Mouse (Mus musculus) heart, postnatal 0 days (tissue): ENCODE measurements at regions not wholly inside any gene's neighbourhood (a gene's known extent, or its start where the extent isn't known, plus 50 kb on each side); places are given as distances from the start of the nearest gene placed in this dataset.
A peak's percentile ranks its signal among the peaks of the same experiment; 100 is the strongest.

Experiments used
- ATAC-seq: fragments of 200-750 bp; cut with Nextera tagmentation; 2 replicates; pipeline ENCODE4 v1.8.0; 2017; ENCODE audit warnings: low read depth, moderate number of reproducible peaks, moderate library complexity; ENCODE audit not compliant: insufficient read depth
- DNase-seq: peaks from one replicate; pipeline ENCODE4 v3.0.0-alpha.2; 2016; ENCODE audit warnings: low spot score
- H3K27ac ChIP-seq: fragments of 300-500 bp; sonication (generic); 2 replicates; pipeline ENCODE4 v1.5.1; 2014; ENCODE audit warnings: low read depth, mild to moderate bottlenecking
- H3K27me3 ChIP-seq: fragments of 300-500 bp; sonication (generic); 2 replicates; pipeline ENCODE4 v1.6.1; 2014; ENCODE audit warnings: low read length, mixed read lengths; ENCODE audit not compliant: control insufficient read depth, insufficient read depth
- H3K36me3 ChIP-seq: fragments of 300-500 bp; sonication (generic); replicated peaks from 2 replicates; pipeline ENCODE4 v1.6.1; 2014; ENCODE audit warnings: low read length, mixed read lengths; ENCODE audit not compliant: control insufficient read depth, insufficient read depth
- H3K4me1 ChIP-seq: fragments of 300-500 bp; sonication (generic); 2 replicates; pipeline ENCODE4 v1.6.1; 2014; ENCODE audit warnings: antibody characterized with exemption; ENCODE audit not compliant: control insufficient read depth, insufficient read depth
- H3K4me2 ChIP-seq: fragments of 300-500 bp; sonication (generic); 2 replicates; pipeline ENCODE4 v1.6.1; 2014; ENCODE audit warnings: low read depth, mild to moderate bottlenecking, low read length, moderate library complexity
- H3K4me3 ChIP-seq: fragments of 300-500 bp; sonication (generic); 2 replicates; pipeline ENCODE4 v1.5.1; 2014; ENCODE audit warnings: low read depth, low read length
- H3K9ac ChIP-seq: fragments of 300-500 bp; sonication (generic); replicated peaks from 2 replicates; pipeline ENCODE4 v1.6.1; 2014; ENCODE audit warnings: low read depth, low read length, mixed read lengths
- H3K9me3 ChIP-seq: fragments of 300-500 bp; sonication (generic); replicated peaks from 2 replicates; pipeline ENCODE4 v1.6.1; 2016; ENCODE audit warnings: low read length; ENCODE audit not compliant: control insufficient read depth
- CTCF ChIP-seq: IDR thresholded peaks from 2 replicates; pipeline ENCODE4 v1.5.1; 2016; ENCODE audit warnings: antibody characterized with exemption, control low read depth, low read depth
- EP300 ChIP-seq: IDR thresholded peaks from 2 replicates; pipeline ENCODE4 v1.6.1; 2016; ENCODE audit warnings: antibody characterized with exemption, low read depth
- WGBS: fragments of 180-500 bp; shearing (Covaris S2); extraction: QIAGEN DNeasy Blood & Tissue Kit; methylation state at CpG from one replicate; pipeline ENCODE4 v1.1.7; 2014; 5-methylcytosine and 5-hydroxymethylcytosine counted together

DNA sequence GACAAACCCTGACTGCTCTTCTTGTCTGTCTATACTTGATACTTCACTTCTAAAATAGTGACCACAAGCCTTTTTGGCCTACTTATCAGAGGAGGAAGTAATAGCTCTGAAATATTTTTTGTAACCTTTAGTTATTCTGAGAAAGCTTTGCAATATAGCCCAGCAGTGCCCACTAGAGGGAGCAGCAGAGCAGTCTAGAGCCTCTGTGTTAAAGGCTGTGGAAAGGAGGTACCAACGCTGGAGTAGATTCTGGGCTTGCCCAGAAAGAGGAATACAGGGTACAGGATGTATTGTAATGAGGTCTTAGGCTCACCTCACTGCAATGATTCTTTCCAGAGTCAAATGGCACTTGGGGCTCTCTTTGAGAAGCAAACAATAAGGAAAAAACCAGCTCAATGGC is 151.1 kb downstream of the Dmrta2 start:
- TF ChIP-seq EP300 (no peak), CTCF (peak; percentile 79)

DNA sequence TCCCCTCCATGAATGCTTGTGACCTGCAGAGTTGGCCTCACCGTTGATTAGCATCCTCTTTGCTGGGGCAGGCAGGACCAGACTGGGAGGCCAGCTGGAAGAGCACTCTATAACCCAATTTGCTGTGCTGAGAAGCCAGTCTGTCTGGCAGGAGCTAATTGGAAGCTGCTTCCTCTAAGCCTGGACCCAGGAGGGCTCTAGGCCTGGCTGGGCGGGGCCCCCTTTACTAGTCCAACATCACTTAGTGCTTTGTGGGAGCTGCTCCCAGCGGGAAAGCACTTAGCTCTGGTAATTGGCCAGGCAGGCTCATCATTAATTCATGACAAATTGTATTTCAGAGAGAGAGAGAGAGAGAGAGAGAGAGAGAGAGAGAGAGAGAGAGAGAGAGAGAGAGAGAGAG is 151.7 kb downstream of the Dmrta2 start:
- DNase-seq, result no peak
- H3K9ac ChIP-seq, result no peak overlapping the region
- no peak overlapping the region for H3K4me2 ChIP-seq
- no peaks in the 10 kb centered on the region for H3K36me3 ChIP-seq
- no peak for ATAC-seq
- TF ChIP-seq EP300, result no peak
- TF ChIP-seq CTCF, result no peak
- H3K27me3 ChIP-seq, result no peaks in the 10 kb centered on the region
- 43% methylated on average over 3 of the region's 3 CpGs for WGBS
- H3K4me1 ChIP-seq, result peaks cover 4% of the 10 kb centered on the region; the same call in 1 of the 2 replicates
- H3K4me3 ChIP-seq, result no peak overlapping the region
- H3K27ac ChIP-seq, result no peak overlapping the region
- no peaks in the 10 kb centered on the region for H3K9me3 ChIP-seq

More for the DNA sequence above, 151.1 kb downstream of the Dmrta2 start:
- DNase-seq (peak; percentile 52), ATAC-seq (no peak)
- Histone ChIP-seq H3K36me3 (no peaks in the 10 kb centered on the region), H3K27me3 (no peaks in the 10 kb centered on the region), H3K27ac (no peak overlapping the region), H3K9me3 (no peaks in the 10 kb centered on the region), H3K9ac (no peak overlapping the region), H3K4me2 (no peak overlapping the region), H3K4me3 (no peak overlapping the region), H3K4me1 (no peaks in the 10 kb centered on the region)
- WGBS, result 7% methylated on average over 1 of the region's 1 CpGs

DNA sequence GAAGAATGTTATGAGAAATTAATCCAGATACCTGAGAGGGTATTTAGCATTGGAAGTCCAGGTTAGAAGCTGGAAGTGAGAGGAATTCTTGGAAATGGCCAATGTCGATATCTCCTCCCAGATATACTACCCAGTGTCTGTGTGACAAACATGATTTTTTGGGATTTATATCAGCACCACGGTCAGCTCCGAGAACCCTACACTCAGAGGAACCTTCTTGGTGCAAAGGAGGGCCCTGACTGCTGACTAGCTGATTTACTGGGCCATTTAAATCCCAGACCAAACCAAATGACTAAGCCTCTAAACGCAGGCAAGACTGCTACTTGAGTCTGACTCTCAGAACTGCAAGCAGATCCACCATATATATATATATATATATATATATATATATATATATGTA is 154.2 kb downstream of the Dmrta2 start:
- Histone ChIP-seq H3K27ac (no peak overlapping the region), H3K36me3 (no peaks in the 10 kb centered on the region), H3K9ac (no peak overlapping the region), H3K9me3 (no peaks in the 10 kb centered on the region), H3K27me3 (no peaks in the 10 kb centered on the region), H3K4me1 (peaks cover 5% of the 10 kb centered on the region; the same call in 1 of the 2 replicates), H3K4me2 (no peak overlapping the region), H3K4me3 (no peak overlapping the region)
- TF ChIP-seq EP300 (no peak), CTCF (no peak)
- no peak for DNase-seq
- WGBS, result 41% methylated on average over 4 of the region's 4 CpGs
- no peak for ATAC-seq

DNA sequence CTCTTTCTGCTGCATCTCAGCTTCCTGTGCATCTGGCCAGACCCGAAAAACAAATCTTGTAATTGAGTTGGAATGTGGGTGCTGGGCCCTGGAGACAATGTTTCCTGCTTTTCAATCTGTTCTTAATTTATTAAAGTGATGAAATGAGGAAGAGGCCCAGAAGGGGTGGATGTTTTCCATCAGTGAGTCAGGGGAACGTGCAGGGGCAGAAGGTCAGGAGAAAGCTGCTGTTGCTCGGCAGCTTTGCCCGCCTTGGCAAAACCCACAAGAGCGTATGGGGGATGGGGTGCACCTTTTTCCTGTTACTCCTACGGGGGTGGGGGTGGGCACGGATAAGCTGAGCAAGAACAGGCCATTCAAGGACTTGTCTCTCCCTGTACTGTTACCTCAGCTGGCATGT is 156.2 kb downstream of the Dmrta2 start:
- Histone ChIP-seq H3K9ac (no peak overlapping the region), H3K27ac (no peak overlapping the region), H3K9me3 (no peaks in the 10 kb centered on the region), H3K4me2 (no peak overlapping the region), H3K4me3 (no peak overlapping the region), H3K27me3 (no peaks in the 10 kb centered on the region), H3K36me3 (no peaks in the 10 kb centered on the region), H3K4me1 (peaks cover 5% of the 10 kb centered on the region; the same call in 1 of the 2 replicates)
- ATAC-seq (peak; percentile 24), DNase-seq (peak; percentile 20)
- WGBS, result 10% methylated on average over 7 of the region's 7 CpGs
- no peak for TF ChIP-seq CTCF
- TF ChIP-seq EP300, result no peak

DNA sequence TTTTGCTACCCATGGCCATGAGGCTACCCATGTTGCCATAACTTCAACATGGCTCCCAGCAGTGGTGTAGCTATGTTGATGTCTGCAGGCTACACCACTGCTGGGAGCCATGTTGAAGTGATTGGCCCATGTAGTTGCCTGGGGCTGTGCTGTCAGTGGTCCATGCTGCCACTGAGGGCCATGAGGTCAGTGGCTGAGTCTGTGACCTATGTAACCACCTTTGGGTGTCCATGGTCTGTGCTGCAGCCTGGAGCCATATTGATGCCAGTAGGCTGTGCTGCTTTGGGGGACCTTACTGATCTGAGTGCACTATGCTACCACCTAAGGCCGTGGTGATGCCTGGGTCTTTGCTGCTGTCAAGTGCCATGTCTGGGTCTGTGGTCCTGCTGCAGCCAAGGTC is 167.4 kb downstream of the Dmrta2 start:
- Histone ChIP-seq H3K9me3 (no peaks in the 10 kb centered on the region), H3K4me2 (no peak overlapping the region), H3K27ac (no peak overlapping the region), H3K9ac (no peak overlapping the region), H3K36me3 (no peaks in the 10 kb centered on the region), H3K4me1 (no peaks in the 10 kb centered on the region), H3K27me3 (no peaks in the 10 kb centered on the region), H3K4me3 (no peak overlapping the region)
- 76% methylated on average over 1 of the region's 1 CpGs for WGBS
- ATAC-seq, result no peak
- DNase-seq, result no peak
- no peak for TF ChIP-seq CTCF
- no peak for TF ChIP-seq EP300

DNA sequence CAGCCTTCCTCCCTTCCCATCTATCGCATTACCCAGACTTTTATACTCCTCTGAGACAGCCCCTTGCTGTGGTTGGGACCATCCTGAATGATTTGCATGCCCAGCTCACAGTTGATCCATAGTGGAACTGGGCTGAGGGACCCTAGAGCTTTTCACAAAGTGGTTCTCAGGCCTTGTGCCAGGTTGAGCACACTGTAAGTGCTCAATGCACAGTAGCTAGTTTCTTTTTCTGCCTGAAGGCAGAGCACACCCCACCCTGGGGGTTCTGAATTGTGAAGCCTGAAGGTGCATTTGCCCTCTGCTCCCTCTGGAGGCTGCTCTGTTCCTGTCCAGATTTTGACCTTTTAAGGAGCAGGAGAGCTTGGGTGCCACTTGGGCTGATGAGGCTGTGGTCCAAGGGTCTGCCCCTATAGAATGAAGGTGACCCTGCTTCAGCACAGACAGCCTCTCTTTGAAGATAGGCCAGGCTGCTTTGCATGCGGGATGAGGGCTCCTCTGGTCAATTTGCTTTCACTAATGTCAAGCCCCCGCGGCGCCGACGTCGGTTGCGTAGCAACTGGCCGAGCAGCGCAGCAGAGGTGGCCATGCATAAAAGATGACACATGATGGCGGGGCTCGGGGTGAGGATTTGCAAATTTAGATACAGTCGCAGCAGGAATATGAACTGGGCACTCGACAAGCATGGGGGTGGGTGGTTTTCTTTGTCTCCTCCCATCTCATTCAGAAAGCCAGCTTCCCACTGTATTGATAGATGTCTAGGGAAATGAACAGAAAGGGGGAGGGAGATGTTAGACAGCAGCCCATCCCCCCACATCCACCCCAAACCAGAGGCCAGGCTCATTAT is 174.5 kb downstream of the Dmrta2 start:
- ATAC-seq (no peak), DNase-seq (no peak)
- no peaks in the 10 kb centered on the region for H3K9me3 ChIP-seq
- no peak overlapping the region; the same call in 1 of the 2 replicates for H3K4me2 ChIP-seq
- WGBS, result 38% methylated on average over 15 of the region's 15 CpGs
- H3K4me3 ChIP-seq, result no peak overlapping the region
- H3K9ac ChIP-seq, result no peak overlapping the region
- no peaks in the 10 kb centered on the region for H3K27me3 ChIP-seq
- no peak overlapping the region for H3K27ac ChIP-seq
- TF ChIP-seq EP300, result no peak
- TF ChIP-seq CTCF, result no peak
- H3K36me3 ChIP-seq, result no peaks in the 10 kb centered on the region
- H3K4me1 ChIP-seq, result no peaks in the 10 kb centered on the region
